Mouse (Mus musculus) cortical plate, adult 2 months (tissue): ENCODE results near the gene Lypd3.

Experiments
- CTCF ChIP-seq: fragments of 200-500 bp; IDR thresholded peaks from 2 replicates; pipeline ENCODE4 v1.5.1; 2011; ENCODE audit warnings: mild to moderate bottlenecking, control low read depth, low read length; ENCODE audit not compliant: insufficient read depth; ENCODE audit errors: extremely low read depth
- POLR2A ChIP-seq: fragments of 200-500 bp; IDR thresholded peaks from 2 replicates; pipeline ENCODE4 v1.6.1; 2011; ENCODE audit warnings: mild to moderate bottlenecking, low read length, control low read depth; ENCODE audit not compliant: insufficient read depth; ENCODE audit errors: extremely low read depth

DNA sequence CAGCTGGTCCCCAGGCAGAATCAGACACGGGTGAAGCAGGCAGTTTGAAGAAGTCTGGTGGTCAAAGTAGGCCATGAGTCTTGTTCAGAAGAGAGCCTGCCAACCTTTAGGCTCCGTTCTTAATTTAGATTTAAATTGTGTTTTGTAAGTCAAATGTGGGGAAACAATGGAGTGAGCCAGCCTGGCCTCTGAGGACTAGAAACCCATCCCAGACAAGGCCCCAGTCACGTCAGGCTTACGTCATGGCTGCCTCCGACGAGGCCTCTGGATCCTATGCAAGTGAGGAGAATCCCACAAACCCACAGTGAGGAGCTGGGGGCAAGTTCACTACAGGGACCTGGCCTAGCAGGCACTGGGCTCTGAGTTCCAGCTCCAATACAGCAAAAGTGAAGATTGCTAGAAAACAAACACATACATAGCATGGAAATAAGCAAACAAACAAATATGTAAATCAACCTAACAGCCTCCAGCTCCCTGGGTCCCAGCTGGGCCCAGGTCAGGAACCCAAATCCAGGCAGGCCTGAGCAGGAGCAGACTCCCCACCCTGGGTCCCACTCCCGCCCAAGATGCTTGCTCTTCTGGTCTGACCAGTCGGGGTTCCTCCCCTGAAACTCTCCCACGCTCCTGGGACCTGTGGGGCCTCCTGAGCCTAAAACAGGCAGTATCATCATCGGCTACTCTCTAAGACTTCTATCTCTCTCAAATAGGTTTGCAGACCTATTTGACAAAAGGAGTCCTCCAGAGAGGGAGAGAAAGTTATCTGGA, 6.1 kb upstream of the Lypd3 start:
- TF ChIP-seq CTCF, result no peak
- TF ChIP-seq POLR2A, result no peak
